Comparison of ENCODE assay signal across 19 mouse cellular contexts in the genomic region with DNA sequence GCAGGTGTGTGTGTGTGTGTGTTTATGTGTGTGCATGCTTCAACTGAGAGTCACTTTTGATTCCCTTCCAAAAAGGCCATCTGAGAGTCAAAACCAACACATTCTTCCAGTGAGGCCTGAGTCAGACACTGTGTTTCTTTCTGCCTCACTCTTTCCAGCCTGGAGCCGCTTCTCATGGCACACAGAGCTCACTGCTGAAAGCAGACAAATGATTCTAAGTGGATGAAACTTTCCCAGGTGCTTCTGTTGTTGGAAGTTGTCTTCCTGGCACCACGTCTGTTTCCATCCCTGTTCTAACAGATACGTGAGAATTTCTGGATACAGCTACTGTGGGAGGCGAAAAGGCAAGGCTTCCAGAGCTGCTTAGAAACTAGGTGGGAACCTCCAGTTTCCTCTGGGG.
A peak's percentile ranks its signal among the peaks of the same experiment; 100 is the strongest.
DNase-seq lines count a peak whose midpoint lies in the region; ATAC-seq lines count a peak whose summit lies in the region.
"Had no signal": no experiment of that assay in that cellular context is flagged by ENCODE, and none has a peak within 500 bp of the region (broad histone marks: within the 10 kb centered on the region; RNA-seq: fewer than 3 reads in every experiment).

No protein-coding gene starts in this region.

- DNase-seq in heart, adult 11 months: peak; percentile 57
- DNase-seq in heart, adult 8-10 months (ENCODE audit: low spot score): no peak
- peak; percentile 56 for DNase-seq in Muller cell, postnatal 12 days (ENCODE audit: inconsistent ontology term)
- DNase-seq in brain, adult 2 months (ENCODE audit: low read depth, low spot score): peak; percentile 60
- DNase-seq in cerebellum, adult 18-20 months: no peak
- DNase-seq: adrenal gland, adult 8-10 months; adrenal gland, postnatal 14 days; adrenal gland, postnatal 36 days; cerebellum, adult 11 months; cerebellum, adult 2 months; cerebellum, adult 9-10 months; cerebellum, postnatal 10 days; cerebellum, postnatal 25 days; forebrain, postnatal 0 days had no signal

- ATAC-seq in monocyte, adult 5-6 weeks (replicated peaks; ENCODE audit: insufficient number of reproducible peaks, low FRiP score, low TSS enrichment, poor library complexity, severe bottlenecking): no peak
- ATAC-seq: activated CD4-positive, CD25-positive, alpha-beta regulatory T cell, adult 4 months; forebrain, embryonic 13.5 days; forebrain, embryonic 15.5 days; forebrain, postnatal 0 days; Patski had no signal

Comparison
In these comparisons a context has a peak if more than half of its experiments do, and no peak if none do; other contexts are left out.
1. DNase-seq: peak in heart, adult 11 months (single experiment), Muller cell, postnatal 12 days (single experiment) and brain, adult 2 months (single experiment); none in heart, adult 8-10 months (single experiment) and cerebellum, adult 18-20 months (0 of 2).